Mouse (Mus musculus) spleen, adult 2 months (tissue): ENCODE results near the gene Fam160a1. TPM values are rescaled to one million over a fixed set of nuclear protein-coding genes. Genes with fewer than 3 reads are reported as not detected.

Experiments used
- DNase-seq, 2 experiments: peaks; one replicate each; pipeline versions ENCODE4 v3.0.0 to v3.0.0-alpha.2; 2012 to 2021; ENCODE audit warnings: low spot score in 2 of 2, low read depth in 1 of 2
- H3K27ac ChIP-seq: fragments of 200-500 bp; 2 replicates; pipeline ENCODE4 v1.5.1; 2012; ENCODE audit warnings: low read length, inconsistent platforms; ENCODE audit not compliant: insufficient read depth
- H3K27me3 ChIP-seq: fragments of 200-500 bp; 2 replicates; pipeline ENCODE4 v1.6.1; 2012; ENCODE audit warnings: mild to moderate bottlenecking, moderate library complexity, low read length, inconsistent platforms; ENCODE audit not compliant: control insufficient read depth, insufficient read depth
- H3K36me3 ChIP-seq: fragments of 200-500 bp; 2 replicates; pipeline ENCODE4 v1.6.1; 2012; ENCODE audit warnings: mild to moderate bottlenecking, low read length, inconsistent platforms; ENCODE audit not compliant: control insufficient read depth, insufficient read depth
- H3K4me1 ChIP-seq: fragments of 200-500 bp; 2 replicates; pipeline ENCODE4 v1.6.1; 2011; ENCODE audit warnings: inconsistent platforms; ENCODE audit not compliant: control insufficient read depth, insufficient read depth, insufficient read length
- H3K4me3 ChIP-seq: fragments of 200-500 bp; 2 replicates; pipeline ENCODE4 v1.5.1; 2011; ENCODE audit warnings: mild to moderate bottlenecking, inconsistent platforms; ENCODE audit not compliant: insufficient read depth, insufficient read length; ENCODE audit errors: extremely low read depth
- CTCF ChIP-seq: fragments of 200-500 bp; IDR thresholded peaks from 2 replicates; pipeline ENCODE4 v1.5.1; 2011; ENCODE audit warnings: mild to moderate bottlenecking, inconsistent platforms; ENCODE audit not compliant: insufficient read depth, insufficient read length, insufficient replicate concordance; ENCODE audit errors: extremely low read depth
- POLR2A ChIP-seq: fragments of 200-500 bp; IDR thresholded peaks from 2 replicates; pipeline ENCODE4 v1.6.1; 2011; ENCODE audit warnings: low read depth, low read length, inconsistent platforms
- WGBS: fragments of 180-500 bp; shearing (Covaris S2); methylation state at CpG from one replicate; pipeline ENCODE4 v1.1.7; 2018; 5-methylcytosine and 5-hydroxymethylcytosine counted together
- polyA plus RNA-seq: library from polyadenylated mRNA; depleted of rRNA; stranded (reverse); fragments of >200 nt; gene quantifications from 2 replicates; pipeline ENCODE4 v1.2.3, GENCODE M21; 2012

Fam160a1 gene
- polyA plus RNA-seq, 1 experiment, result 0.58 TPM

- H3K27me3 ChIP-seq, result no peaks in the 10 kb centered on the region
- WGBS, result 58% methylated on average over 6 of the region's 6 CpGs
These were observed 113.8 kb downstream of the Fam160a1 start for GRCm38 (mm10) chr3:85703141-85703882.

DNA sequence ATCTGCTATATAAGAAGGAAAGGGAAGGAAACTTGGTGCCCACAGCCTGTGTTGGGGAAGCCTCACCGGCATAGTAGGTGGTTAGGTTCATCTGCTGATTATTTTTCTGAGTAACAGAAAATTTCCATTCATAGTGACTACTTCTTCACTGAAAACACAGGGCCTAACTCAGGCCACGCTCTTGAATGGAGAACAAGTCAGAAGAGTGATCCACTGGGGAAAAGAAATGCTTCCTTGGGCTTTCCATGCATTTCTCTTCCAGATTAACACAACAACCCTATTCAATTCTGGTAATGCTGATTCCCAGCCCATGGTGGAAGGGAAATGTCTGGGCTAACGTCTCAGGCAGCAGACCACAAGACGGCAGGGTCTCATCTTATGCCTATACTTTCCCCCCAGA is 118.6 kb downstream of the Fam160a1 start:
- no peaks in the 10 kb centered on the region for H3K36me3 ChIP-seq
- H3K4me3 ChIP-seq, result no peak overlapping the region
- no peak for TF ChIP-seq CTCF
- H3K4me1 ChIP-seq, result no peaks in the 10 kb centered on the region
- DNase-seq, result no peak
- H3K27ac ChIP-seq, result no peak overlapping the region
- H3K27me3 ChIP-seq, result no peaks in the 10 kb centered on the region
- 65% methylated on average over 4 of the region's 4 CpGs for WGBS

More at GRCm38 (mm10) chr3:85703141-85703882, 113.8 kb downstream of the Fam160a1 start:
- no peak for TF ChIP-seq POLR2A
- no peak for TF ChIP-seq CTCF
- Histone ChIP-seq H3K4me3 (no peak overlapping the region), H3K4me1 (no peaks in the 10 kb centered on the region), H3K36me3 (no peaks in the 10 kb centered on the region), H3K27ac (no peak overlapping the region)
- DNase-seq, result no peak

DNA sequence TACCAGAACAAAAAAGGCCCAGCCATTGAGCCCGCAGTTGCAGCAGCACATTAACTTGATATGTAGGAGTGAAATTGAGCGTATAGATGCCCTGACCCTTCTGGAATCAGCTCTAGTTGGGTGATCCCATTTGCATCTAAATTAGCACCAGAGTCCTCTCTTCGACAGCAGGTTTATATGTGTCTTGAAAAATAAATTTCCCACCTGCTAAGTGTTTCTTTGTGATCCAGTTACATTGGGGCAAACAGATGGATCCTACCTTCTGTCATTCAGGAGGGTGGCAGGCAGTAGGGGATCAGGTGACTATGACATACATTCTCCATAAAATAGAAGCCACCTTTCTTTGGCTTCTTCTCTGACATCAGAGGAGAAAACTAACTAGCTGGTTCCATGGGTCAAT is 122.0 kb downstream of the Fam160a1 start:
- Histone ChIP-seq H3K4me1 (no peaks in the 10 kb centered on the region), H3K27me3 (no peaks in the 10 kb centered on the region), H3K36me3 (no peaks in the 10 kb centered on the region), H3K27ac (no peak overlapping the region), H3K4me3 (no peak overlapping the region)
- WGBS, result 92% methylated on average over 3 of the region's 3 CpGs
- TF ChIP-seq CTCF (no peak), POLR2A (no peak)
- no peak for DNase-seq

DNA sequence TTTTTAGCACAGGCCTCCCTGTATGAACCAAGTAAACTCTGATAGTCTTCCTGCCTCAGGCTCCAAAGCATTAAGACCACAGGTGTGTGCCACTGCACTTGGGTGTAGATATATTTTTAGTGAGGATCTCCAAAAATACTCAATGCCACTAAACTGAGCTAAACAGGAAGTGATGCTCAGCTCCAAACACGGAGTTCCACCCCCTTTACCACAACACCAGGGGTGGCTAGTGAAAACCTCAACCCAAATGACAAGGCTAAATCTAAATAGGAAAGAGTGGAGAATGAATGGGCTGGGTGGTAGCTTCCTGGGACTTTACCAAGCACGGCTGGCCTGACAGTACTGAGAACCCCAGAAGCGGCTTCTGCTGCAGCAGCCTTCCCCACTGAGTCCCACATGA is 124.1 kb downstream of the Fam160a1 start:
- no peaks in the 10 kb centered on the region for H3K27me3 ChIP-seq
- H3K27ac ChIP-seq, result no peak overlapping the region
- no peak overlapping the region for H3K4me3 ChIP-seq
- DNase-seq, result no peak
- TF ChIP-seq POLR2A (no peak), CTCF (no peak)
- WGBS, result 2% methylated on average over 3 of the region's 3 CpGs
- no peaks in the 10 kb centered on the region for H3K36me3 ChIP-seq
- H3K4me1 ChIP-seq, result no peaks in the 10 kb centered on the region

DNA sequence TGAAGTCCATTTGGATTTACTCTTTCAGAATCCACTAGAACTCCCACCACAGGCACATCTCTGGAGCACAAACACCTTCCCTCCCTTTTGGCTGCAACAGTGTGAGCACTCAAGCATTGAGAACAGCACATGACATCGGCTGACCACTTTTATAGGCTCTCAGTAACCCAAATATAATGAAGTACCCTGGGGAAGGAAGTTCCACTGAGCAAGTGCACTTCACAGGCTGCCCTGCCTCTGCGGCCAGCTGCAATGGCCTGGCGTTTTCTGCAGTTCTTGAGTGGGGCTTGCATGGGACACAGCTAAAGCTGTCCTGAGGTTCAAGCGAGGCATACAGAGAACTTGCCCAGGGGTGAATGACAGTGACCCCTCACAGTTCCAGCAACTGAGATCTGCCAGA is 126.0 kb downstream of the Fam160a1 start:
- TF ChIP-seq POLR2A, result no peak
- TF ChIP-seq CTCF, result no peak
- no peak for DNase-seq

DNA sequence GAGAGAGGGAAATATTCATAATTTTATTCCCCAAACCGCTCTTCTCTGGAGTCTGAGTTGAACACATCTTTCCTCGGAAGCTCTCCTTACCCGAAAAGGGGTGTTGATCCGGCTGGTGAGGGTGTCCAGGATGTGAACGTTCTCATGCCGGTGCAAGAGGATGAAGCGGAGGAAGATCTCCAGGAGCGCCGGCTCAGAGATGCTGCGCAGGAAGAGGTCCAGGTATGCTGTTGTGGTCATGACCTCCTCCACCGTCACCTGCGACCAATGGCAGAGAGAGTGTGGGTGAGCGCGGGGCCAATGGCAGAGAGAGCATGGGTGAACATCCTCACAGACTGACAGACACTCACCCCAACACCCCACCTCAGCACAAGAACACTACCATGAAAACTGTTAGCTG is 128.8 kb downstream of the Fam160a1 start:
- 95% methylated on average over 14 of the region's 14 CpGs for WGBS
- Histone ChIP-seq H3K27me3 (no peaks in the 10 kb centered on the region), H3K4me1 (no peaks in the 10 kb centered on the region), H3K36me3 (no peaks in the 10 kb centered on the region), H3K4me3 (no peak overlapping the region), H3K27ac (no peak overlapping the region)
- no peak for DNase-seq
- TF ChIP-seq CTCF (no peak), POLR2A (no peak)

More for the DNA sequence above, 126.0 kb downstream of the Fam160a1 start:
- H3K4me1 ChIP-seq, result no peaks in the 10 kb centered on the region
- no peaks in the 10 kb centered on the region for H3K27me3 ChIP-seq
- H3K4me3 ChIP-seq, result no peak overlapping the region
- H3K36me3 ChIP-seq, result no peaks in the 10 kb centered on the region
- WGBS, result 71% methylated on average over 4 of the region's 4 CpGs
- H3K27ac ChIP-seq, result no peak overlapping the region

- H3K36me3 ChIP-seq, result no peaks in the 10 kb centered on the region
- H3K27me3 ChIP-seq, result no peaks in the 10 kb centered on the region
- H3K27ac ChIP-seq, result no peak overlapping the region
- WGBS, result 90% methylated on average over 8 of the region's 8 CpGs
- TF ChIP-seq POLR2A (no peak), CTCF (no peak)
- no peak overlapping the region for H3K4me3 ChIP-seq
- no peaks in the 10 kb centered on the region for H3K4me1 ChIP-seq
- DNase-seq, result no peak
These were observed 131.8 kb downstream of the Fam160a1 start for GRCm38 (mm10) chr3:85685271-85685670.
